Mouse (Mus musculus): ENCODE results near the gene Bsnd.

GRCm38 (mm10) chr4:106493639-106494038 is 1.6 kb upstream of the Bsnd start:
- TF ChIP-seq POLR2A (IDR thresholded peaks at IDR 0.05; ENCODE audit: low read depth, low read length) (no peak), CTCF (conservative IDR thresholded peaks at IDR 0.05; ENCODE audit: insufficient read depth, insufficient read length, low read depth, low read length) (peak; percentile 59)
